Mouse (Mus musculus): ENCODE measurements around the gene Nudt17.
"Not testable (repeated sequence)": the region's sequence is repeated elsewhere in the genome, so short reads cannot be mapped to it uniquely, and the experiment has no call there.

Nudt17 gene

DNA sequence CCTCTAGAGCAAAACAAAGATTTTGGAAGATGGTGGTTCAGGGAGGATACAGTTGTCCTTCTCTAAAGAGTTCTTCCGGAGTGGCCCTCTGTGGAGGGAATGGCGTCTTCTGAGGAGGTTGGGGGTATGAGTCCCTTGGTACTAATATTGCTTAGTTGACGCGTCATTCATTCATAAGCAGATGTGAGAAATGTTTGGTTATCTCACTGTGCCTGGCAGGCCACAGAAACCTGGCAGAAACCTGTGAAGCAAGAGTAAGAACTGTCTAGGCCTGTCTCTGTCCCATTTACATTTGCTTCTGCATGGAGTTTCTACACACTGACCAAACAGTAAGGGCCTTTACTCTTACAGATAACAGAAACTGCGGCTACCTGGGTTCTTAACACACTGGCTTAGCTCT, 36.8 kb downstream of the Nudt17 start:
- in situ Hi-C loops (cut with MboI, MseI) = no loop called here

DNA sequence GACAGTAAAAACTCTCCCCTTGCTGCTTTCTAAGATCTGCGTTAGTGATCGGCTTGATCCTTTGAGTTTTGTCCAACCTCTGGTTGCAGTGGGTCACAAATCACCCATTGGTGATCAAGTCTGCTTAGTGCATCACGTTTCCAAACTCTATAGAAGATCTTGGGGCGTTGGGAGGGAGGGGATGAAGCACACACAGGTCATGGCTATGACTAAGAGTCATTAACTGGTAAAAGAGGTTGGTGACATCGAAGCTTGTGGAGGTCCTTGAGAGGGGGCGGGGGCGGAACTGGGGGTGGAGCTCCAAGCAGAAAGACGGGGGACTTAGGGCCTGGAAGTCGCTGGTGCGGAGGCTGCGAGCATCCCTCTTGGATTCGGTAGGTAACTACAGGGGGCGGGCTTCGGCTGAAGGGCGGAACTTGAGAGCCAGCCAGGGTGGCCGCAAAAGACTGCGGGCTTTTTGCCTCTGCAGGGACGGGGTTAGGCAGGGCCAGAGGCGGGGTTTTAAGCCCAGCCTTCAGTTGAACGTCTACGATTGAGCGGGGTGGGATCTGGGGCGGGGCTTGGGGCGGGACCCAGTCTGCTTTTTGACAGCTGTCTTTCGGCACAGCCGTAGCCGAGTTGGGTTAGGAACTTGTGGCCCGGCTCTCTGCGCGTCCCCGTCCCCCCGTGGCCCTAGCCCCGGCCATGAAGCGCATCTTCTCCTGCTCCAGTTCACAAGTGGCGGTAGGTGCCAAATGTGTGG, 38.5 kb downstream of the Nudt17 start, which contains the start of gene Ankrd35:
Ankrd35 (plus strand) TSS at position 405 of the 742 bp plus-strand sequence.
- in situ Hi-C loops (cut with MboI, MseI) = no loop called here

DNA sequence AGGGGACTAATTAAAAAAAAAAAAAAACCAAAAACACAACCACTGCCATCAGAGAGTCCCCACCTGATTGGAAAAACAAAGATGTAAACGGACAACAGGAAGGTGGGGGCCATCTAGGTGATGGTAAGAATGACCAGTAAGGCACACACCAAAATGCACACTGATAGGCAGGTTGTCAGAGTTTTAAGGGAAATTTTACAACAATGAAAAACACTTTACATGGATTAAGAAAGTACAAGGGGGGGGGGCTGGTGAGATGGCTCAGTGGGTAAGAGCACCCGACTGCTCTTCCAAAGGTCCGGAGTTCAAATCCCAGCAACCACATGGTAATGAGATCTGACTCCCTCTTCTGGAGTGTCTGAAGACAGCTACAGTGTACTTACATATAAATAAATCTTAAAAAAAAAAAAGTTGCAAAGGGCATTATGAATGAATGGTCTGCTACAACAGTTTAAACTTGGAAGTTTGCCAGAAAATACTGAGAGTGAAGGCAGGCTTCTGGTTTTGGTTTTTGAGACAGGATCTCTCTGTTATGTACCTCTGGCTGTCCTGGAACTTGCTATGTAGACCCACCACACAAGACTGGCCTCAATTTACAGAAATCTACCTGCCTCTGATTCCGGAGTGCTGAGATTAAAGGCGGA, 39.8 kb downstream of the Nudt17 start:
- in situ Hi-C loops (cut with MboI, MseI) = no loop called here

DNA sequence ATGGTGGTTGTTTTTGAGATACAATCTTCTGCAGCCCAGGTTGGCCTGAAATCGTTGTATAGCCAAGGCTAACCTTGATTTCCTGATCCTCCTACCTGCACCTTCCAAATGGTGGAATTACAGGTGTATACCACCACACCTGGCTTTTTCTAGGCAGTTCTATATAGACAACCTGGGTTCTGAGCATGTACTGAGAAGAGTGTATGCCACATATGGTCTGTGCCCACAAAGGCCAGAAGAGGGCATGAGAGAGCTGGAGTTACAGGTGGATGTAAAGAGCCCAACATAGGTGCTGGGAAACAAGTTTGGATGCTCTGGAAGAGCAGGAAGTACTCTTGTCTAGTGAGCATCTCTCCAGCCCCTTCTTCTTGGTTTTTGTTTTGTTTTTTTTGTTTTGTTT, 41.0 kb downstream of the Nudt17 start:
- in situ Hi-C loops (cut with MboI, MseI) = no loop called here

DNA sequence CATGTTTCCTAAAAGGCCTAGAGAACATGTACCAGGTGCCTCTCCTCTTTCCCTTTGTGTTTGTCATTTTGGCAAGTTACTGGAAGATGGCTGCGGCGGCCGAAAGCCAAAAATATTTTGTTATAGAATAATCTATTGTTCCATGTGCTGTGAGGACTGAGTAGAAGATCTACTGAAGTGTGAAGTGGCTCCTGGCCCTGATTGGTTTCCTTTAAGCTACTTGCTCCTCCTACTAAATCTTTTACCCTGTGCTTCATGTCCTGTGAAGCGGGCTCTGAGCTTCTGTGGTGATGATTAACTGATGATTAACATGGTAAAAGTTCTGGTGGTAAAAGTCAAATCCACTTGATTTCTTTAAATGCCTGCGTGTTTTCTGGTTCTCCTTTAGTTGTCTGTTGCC, 41.4 kb downstream of the Nudt17 start:
- in situ Hi-C loops (cut with MboI, MseI) = no loop called here

DNA sequence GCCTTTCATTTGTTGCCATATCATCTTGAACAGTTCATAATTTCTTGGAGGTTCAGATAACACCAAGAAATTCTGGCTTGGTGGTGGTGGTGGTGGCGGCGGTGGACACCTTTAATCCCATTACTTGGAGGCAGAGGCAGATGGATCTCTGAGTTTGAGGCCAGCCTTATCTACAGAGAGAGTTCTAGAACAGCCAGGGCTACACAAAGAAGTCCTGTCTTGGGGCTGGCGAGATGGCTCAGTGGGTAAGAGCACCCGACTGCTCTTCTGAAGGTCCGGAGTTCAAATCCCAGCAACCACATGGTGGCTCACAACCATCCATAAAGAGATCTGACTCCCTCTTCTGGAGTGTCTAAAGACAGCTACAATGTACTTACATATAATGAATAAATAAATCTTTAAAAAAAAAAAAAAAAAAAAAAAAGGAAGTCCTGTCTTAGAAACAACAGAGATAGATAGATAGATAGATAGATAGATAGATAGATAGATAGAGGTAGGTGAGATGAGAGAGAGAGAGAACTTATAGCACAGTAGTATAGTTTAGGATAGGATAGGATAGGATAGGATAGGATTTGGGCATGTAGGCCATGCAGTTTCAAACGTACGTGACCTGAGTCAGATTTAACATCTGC, 42.5 kb downstream of the Nudt17 start:
- in situ Hi-C loops (cut with MboI, MseI) = not testable (repeated sequence)

DNA sequence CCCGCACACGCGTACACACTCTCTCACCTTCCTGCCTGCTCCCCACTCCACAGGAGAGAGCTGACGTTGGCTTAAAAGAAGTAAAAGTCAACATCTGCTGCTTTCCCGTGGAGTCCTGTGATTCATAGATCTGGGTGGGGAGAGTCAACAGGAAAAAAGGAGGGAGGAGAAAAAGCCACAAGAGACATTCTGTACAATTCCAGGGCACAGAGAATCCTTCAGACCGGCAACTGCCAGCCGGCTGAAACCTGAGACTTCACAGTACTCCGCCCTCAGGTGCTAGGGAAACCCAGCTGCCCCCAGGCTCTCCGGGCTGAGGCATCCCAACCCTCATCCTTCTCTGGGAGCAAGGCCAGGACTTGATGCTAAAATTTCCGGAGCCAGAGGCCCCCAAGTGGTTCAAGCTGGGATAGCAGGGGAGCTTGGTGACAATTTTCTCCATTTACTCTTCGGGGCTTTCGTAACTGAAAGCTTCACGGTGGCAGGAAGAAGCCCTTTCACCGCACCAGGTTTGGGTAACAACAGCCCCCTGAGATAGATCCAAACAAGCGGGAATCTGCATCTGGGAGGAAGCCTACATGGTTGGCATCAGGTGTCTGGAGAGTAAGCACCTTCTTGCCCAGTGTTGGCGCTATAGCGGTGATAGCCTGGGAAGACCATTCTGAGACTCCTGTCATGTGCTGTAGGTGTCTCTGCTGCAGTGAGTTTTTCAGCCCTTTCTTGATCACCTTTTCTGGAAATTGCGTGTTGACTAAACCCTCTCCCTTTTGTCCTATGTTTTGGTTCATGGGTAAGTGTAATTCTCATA, 44.7 kb downstream of the Nudt17 start:
- in situ Hi-C loops (cut with MboI, MseI) = no loop called here

DNA sequence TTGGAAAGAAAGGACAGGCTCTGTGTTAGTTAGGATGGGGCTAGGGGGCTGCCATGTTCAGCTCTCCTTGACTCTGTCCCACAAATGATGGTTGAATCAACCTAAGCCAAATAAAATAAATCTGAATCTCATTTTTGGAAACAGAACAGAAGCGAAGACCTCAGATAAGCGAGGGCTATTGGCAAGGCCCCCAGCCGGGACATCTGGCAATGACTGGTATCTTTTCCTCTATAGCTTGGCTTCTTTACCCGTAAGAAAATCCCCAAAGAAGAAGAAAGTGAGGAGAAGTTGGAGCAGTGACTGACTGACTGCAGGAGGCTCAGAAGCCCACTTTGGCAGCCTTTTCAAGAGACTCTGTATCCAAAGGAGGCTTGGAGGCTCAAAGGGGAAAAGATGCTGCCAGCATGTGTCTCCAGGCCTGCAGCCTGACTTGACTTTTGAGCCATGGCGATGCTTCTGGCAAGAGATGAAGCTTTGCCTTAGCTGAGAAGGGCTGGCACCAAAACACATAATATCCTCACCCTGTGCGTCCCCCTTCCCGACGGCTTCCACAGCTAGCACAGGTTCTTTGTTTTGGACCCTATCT, 45.5 kb downstream of the Nudt17 start:
- in situ Hi-C loops (cut with MboI, MseI) = no loop called here

DNA sequence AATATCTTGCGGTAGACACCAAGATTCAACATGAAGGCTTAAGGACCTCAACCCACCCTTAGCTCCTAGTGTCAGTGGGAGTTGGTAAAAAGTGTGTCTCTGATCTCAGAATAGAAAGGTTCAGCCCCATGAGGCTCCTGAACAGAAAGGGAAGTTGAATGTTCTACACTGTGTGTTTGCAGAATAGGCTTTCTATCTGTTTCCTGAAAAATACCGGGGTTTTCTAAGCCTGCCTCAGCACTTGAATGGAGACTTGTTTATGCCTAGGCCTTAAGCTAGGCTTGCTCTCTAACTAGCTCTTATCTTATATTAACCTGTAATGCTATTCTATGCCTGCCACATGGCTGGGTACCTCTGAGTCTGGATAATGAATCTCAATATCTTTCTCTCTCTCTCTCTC, 47.5 kb downstream of the Nudt17 start:
- in situ Hi-C loops (cut with MboI, MseI) = no loop called here

All from T-helper 1 cell (primary cell).